Mouse (Mus musculus) urinary bladder, postnatal 4 days (tissue): ENCODE measurements at regions not wholly inside any gene's neighbourhood (a gene's known extent, or its start where the extent isn't known, plus 50 kb on each side); places are given as distances from the start of the nearest gene placed in this dataset.

ENCODE experiments used
- DNase-seq, 2 experiments: peaks; one replicate each; pipeline ENCODE4 v3.0.0; 2021 to 2022; ENCODE audit warnings: low spot score in 2 of 2

GRCm38 (mm10) chr7:58557535-58557934 lies 98.4 kb upstream of the Atp10a start:
- DNase-seq: no peak

- DNase-seq: no peak
Observed at GRCm38 (mm10) chr7:58568807-58569206, 87.2 kb upstream of the Atp10a start.

- peak; percentile 24 to 61 for DNase-seq
Observed at GRCm38 (mm10) chr7:58584241-58584820, 71.6 kb upstream of the Atp10a start.

GRCm38 (mm10) chr7:58585626-58586256 lies 70.2 kb upstream of the Atp10a start:
- DNase-seq: no peak

DNA sequence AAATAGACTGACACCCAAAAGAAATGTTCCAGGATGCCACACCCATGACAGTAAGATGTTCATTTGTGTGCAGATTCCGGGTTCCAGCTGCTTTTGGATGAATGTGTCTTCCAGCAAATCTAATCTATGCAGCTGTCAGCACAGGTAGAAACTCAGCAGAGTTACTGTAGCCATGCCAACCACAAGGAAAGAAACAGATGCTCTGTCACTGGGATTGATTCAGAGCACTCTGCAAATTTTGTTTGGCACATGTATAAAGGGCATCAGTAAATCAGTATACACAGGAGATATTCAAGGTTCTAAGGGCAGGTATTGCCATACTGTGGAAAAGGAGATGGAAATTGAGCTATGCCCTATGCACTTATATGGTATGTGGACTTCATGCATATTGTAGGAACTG lies 60.0 kb upstream of the Atp10a start:
- no peak for DNase-seq
